Mouse (Mus musculus): ENCODE data around the gene Rpp14.

DNA sequence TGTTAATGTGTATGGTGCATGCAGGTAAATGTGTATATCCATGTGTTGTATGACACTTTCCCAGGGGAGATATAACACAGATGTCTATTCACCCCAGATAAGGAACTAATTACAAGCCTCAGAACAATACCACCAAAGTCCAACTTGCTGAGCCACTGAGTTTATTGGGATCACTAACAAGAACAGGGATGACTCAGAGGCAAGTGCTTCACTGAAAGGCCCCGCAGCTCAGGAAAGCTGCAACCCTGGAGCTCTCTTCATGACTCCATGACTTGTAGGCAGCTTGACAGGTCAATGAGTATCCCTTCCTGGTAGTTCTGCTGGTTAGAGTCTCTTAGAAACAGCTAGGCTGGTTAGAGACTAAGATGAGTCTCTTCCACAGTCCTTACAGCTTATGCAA is 28.8 kb downstream of the Rpp14 start:
- TF ChIP-seq CTCF (IDR thresholded peaks at IDR 0.05; ENCODE audit: low read depth, low read length), result no peak
- TF ChIP-seq POLR2A (IDR thresholded peaks at IDR 0.05; ENCODE audit: insufficient read depth, low read length), result no peak
- TF ChIP-seq EP300 (IDR thresholded peaks at IDR 0.05; ENCODE audit: insufficient read depth, low read depth, low read length), result no peak

Measured in ES-Bruce4 (cell line).